Mouse (Mus musculus) CH12.LX (cell line): ENCODE data around the gene Gm10271. TPM values are rescaled to one million over a fixed set of nuclear protein-coding genes. Genes with fewer than 3 reads are reported as not detected.

ENCODE experiments used
- DNase-seq: peaks from one replicate; pipeline ENCODE4 v3.0.0-alpha.2; 2013; ENCODE audit errors: extremely low read depth
- H3K27ac ChIP-seq: 2 replicates; pipeline ENCODE4 v1.5.1; 2012; ENCODE audit warnings: low read depth, mild to moderate bottlenecking, control low read depth, moderate library complexity; ENCODE audit not compliant: insufficient read depth
- H3K27me3 ChIP-seq: replicated peaks from 2 replicates; pipeline ENCODE3; 2012; ENCODE audit warnings: inconsistent platforms
- H3K36me3 ChIP-seq, 2 experiments: replicated peaks in 1 of 2; 2 replicates each; pipeline versions ENCODE3 to v1.6.1; 2012; ENCODE audit warnings: inconsistent platforms in 1 of 2, low read length in 1 of 2, mild to moderate bottlenecking in 1 of 2, mixed read lengths in 1 of 2, moderate library complexity in 1 of 2; ENCODE audit not compliant: control insufficient read depth in 1 of 2, insufficient read depth in 1 of 2
- H3K4me1 ChIP-seq, 2 experiments: 2 replicates each; pipeline ENCODE4 v1.6.1; 2012; ENCODE audit warnings: inconsistent platforms in 1 of 2, moderate library complexity in 1 of 2; ENCODE audit not compliant: insufficient read depth in 2 of 2, control insufficient read depth in 1 of 2
- H3K4me2 ChIP-seq: 2 replicates; pipeline ENCODE4 v1.6.1; 2012; ENCODE audit warnings: low read depth, mild to moderate bottlenecking, control low read depth; ENCODE audit not compliant: poor library complexity, insufficient read depth, severe bottlenecking
- H3K4me3 ChIP-seq, 3 experiments: fragments of 150-350 bp in 1 of 3; sonication (generic) in 1 of 3; replicated peaks in 1 of 3; 2 replicates each; pipeline versions ENCODE3 to v1.5.1; 2011 to 2012; ENCODE audit warnings: low read depth in 2 of 3, low read length in 2 of 3, mild to moderate bottlenecking in 2 of 3, moderate library complexity in 2 of 3, control low read depth in 1 of 3, improper control_type of control experiment in 1 of 3, inconsistent platforms in 1 of 3, mixed read lengths in 1 of 3; ENCODE audit not compliant: poor library complexity in 1 of 3
- H3K79me2 ChIP-seq: replicated peaks from 2 replicates; pipeline ENCODE4 v1.6.1; 2012; ENCODE audit warnings: mild to moderate bottlenecking, moderate library complexity; ENCODE audit not compliant: control insufficient read depth, poor library complexity, insufficient read depth, severe bottlenecking; ENCODE audit errors: extremely low read depth
- H3K9ac ChIP-seq: 2 replicates; pipeline ENCODE4 v1.6.1; 2012; ENCODE audit warnings: low read depth, mild to moderate bottlenecking, control low read depth, moderate library complexity; ENCODE audit not compliant: insufficient read depth
- H3K9me3 ChIP-seq: replicated peaks from 2 replicates; pipeline ENCODE3; 2012; ENCODE audit warnings: low read length, inconsistent platforms, mixed read lengths
- BHLHE40 ChIP-seq: IDR thresholded peaks from 2 replicates; pipeline ENCODE4 v1.6.1; 2011; ENCODE audit warnings: mild to moderate bottlenecking, low read depth, low read length, improper control_type of control experiment
- CHD1 ChIP-seq: IDR thresholded peaks from 2 replicates; pipeline ENCODE4 v1.6.1; 2012; ENCODE audit warnings: low read depth, low read length, improper control_type of control experiment, inconsistent platforms
- CTCF ChIP-seq, 2 experiments: IDR thresholded peaks in 1 of 2; conservative IDR thresholded peaks in 1 of 2; 2 replicates each; pipeline ENCODE4 v1.5.1; 2011 to 2012; ENCODE audit warnings: low read depth in 2 of 2, low read length in 2 of 2, improper control_type of control experiment in 1 of 2, inconsistent platforms in 1 of 2, mild to moderate bottlenecking in 1 of 2, moderate library complexity in 1 of 2
- E2F4 ChIP-seq: IDR thresholded peaks from 2 replicates; pipeline ENCODE4 v1.6.1; 2011; ENCODE audit warnings: low read depth, low read length, improper control_type of control experiment; ENCODE audit not compliant: insufficient replicate concordance
- EP300 ChIP-seq: IDR thresholded peaks from 2 replicates; pipeline ENCODE4 v1.6.1; 2011; ENCODE audit warnings: low read length, improper control_type of control experiment
- GABPA ChIP-seq: IDR thresholded peaks from 2 replicates; pipeline ENCODE4 v1.6.1; 2012; ENCODE audit warnings: low read depth, low read length, improper control_type of control experiment, inconsistent platforms; ENCODE audit not compliant: insufficient replicate concordance
- HCFC1 ChIP-seq: IDR thresholded peaks from 2 replicates; pipeline ENCODE4 v1.6.1; 2012; ENCODE audit warnings: low read depth, mild to moderate bottlenecking, inconsistent platforms, low read length, improper control_type of control experiment
- IRF4 ChIP-seq: IDR thresholded peaks from 2 replicates; pipeline ENCODE4 v1.6.1; 2014; ENCODE audit warnings: low read depth, mild to moderate bottlenecking, inconsistent platforms, low read length, improper control_type of control experiment
- MAFK ChIP-seq: IDR thresholded peaks from 2 replicates; pipeline ENCODE4 v1.6.1; 2011; ENCODE audit warnings: low read length, improper control_type of control experiment; ENCODE audit not compliant: insufficient replicate concordance
- MAX ChIP-seq: IDR thresholded peaks from 2 replicates; pipeline ENCODE4 v1.6.1; 2011; ENCODE audit warnings: low read length, improper control_type of control experiment
- MAZ ChIP-seq: IDR thresholded peaks from 2 replicates; pipeline ENCODE4 v1.6.1; 2012; ENCODE audit warnings: low read depth, mild to moderate bottlenecking, inconsistent platforms, low read length, improper control_type of control experiment, moderate library complexity
- MXI1 ChIP-seq: IDR thresholded peaks from 2 replicates; pipeline ENCODE4 v1.6.1; 2011; ENCODE audit warnings: mild to moderate bottlenecking, low read depth, low read length, improper control_type of control experiment
- NELFE ChIP-seq: IDR thresholded peaks from 2 replicates; pipeline ENCODE4 v1.6.1; 2011; ENCODE audit warnings: low read depth, low read length, improper control_type of control experiment
- NRF1 ChIP-seq: IDR thresholded peaks from 2 replicates; pipeline ENCODE4 v1.6.1; 2014; ENCODE audit warnings: low read depth, mild to moderate bottlenecking, inconsistent platforms, low read length, improper control_type of control experiment, moderate library complexity
- PAX5 ChIP-seq: IDR thresholded peaks from 2 replicates; pipeline ENCODE4 v1.6.1; 2012; ENCODE audit warnings: low read length, inconsistent platforms, mixed read lengths
- POLR2A ChIP-seq: IDR thresholded peaks from 2 replicates; pipeline ENCODE4 v1.6.1; 2011; ENCODE audit warnings: low read depth, mild to moderate bottlenecking, improper control_type of control experiment, low read length
- POLR2AphosphoS2 ChIP-seq: IDR thresholded peaks from 2 replicates; pipeline ENCODE4 v1.6.1; 2011; ENCODE audit warnings: low read depth, low read length, improper control_type of control experiment
- RCOR1 ChIP-seq: conservative IDR thresholded peaks from 2 replicates; pipeline ENCODE4 v1.6.1; 2012; ENCODE audit warnings: low read depth, mild to moderate bottlenecking, inconsistent platforms, low read length, improper control_type of control experiment
- SIN3A ChIP-seq: IDR thresholded peaks from 2 replicates; pipeline ENCODE4 v1.6.1; 2012; ENCODE audit warnings: low read length, improper control_type of control experiment, inconsistent platforms
- SMC3 ChIP-seq: IDR thresholded peaks from 2 replicates; pipeline ENCODE4 v1.6.1; 2011; ENCODE audit warnings: low read depth, low read length, improper control_type of control experiment
- TBP ChIP-seq: conservative IDR thresholded peaks from 2 replicates; pipeline ENCODE4 v1.6.1; 2011; ENCODE audit warnings: low read depth, low read length, improper control_type of control experiment
- TCF12 ChIP-seq: IDR thresholded peaks from 2 replicates; pipeline ENCODE4 v1.6.1; 2014; ENCODE audit warnings: low read depth, mild to moderate bottlenecking, inconsistent platforms, low read length, improper control_type of control experiment
- UBTF ChIP-seq: IDR thresholded peaks from 2 replicates; pipeline ENCODE4 v1.6.1; 2012; ENCODE audit warnings: low read depth, mild to moderate bottlenecking, inconsistent platforms, low read length, improper control_type of control experiment, moderate library complexity
- USF1 ChIP-seq: IDR thresholded peaks from 2 replicates; pipeline ENCODE4 v1.6.1; 2014; ENCODE audit warnings: low read depth, mild to moderate bottlenecking, inconsistent platforms, low read length, improper control_type of control experiment
- USF2 ChIP-seq: conservative IDR thresholded peaks from 2 replicates; pipeline ENCODE4 v1.6.1; 2011; ENCODE audit warnings: low read depth, low read length, improper control_type of control experiment
- ZKSCAN1 ChIP-seq: IDR thresholded peaks from 2 replicates; pipeline ENCODE4 v1.6.1; 2012; ENCODE audit warnings: low read depth, inconsistent platforms, low read length, improper control_type of control experiment, borderline replicate concordance
- ZNF384 ChIP-seq: IDR thresholded peaks from 2 replicates; pipeline ENCODE4 v1.6.1; 2012; ENCODE audit warnings: low read depth, low read length, improper control_type of control experiment, inconsistent platforms
- dilution Hi-C: fragments of 300-500 bp; cut with MboI; formaldehyde crosslinking; loops from 2 replicates; pipeline ENCODE4 v1.14.3; 2020; ENCODE audit warnings: low sequenced_read_pairs; ENCODE audit not compliant: extremely low pct_unique_long_range_greater_than_20kb, extremely low pct_ligation_motif_present
- in situ Hi-C: fragments of 300-500 bp; cut with MboI; formaldehyde crosslinking; loops from 3 replicates; pipeline ENCODE4 v1.14.3; 2019; ENCODE audit warnings: low sequenced_read_pairs, low pct_ligation_motif_present, low pct_unique_long_range_greater_than_20kb, mixed read lengths
- polyA plus RNA-seq: library from polyadenylated mRNA; unstranded; fragments of >175 nt; gene quantifications from 2 replicates; pipeline ENCODE4 v1.2.1, GENCODE M21; 2012; ENCODE audit warnings: low read depth; ENCODE audit not compliant: insufficient read length
- total RNA-seq, 2 experiments: library from RNA; depleted of rRNA; stranded (reverse); fragments of 300-350 nt in 1 of 2; fragments of >200 nt in 1 of 2; gene quantifications; 2 replicates each; pipeline ENCODE4 v1.2.3; 2012 to 2014

Gene Gm10271
- total and polyA plus RNA-seq, 3 experiments, result not detected

DNA sequence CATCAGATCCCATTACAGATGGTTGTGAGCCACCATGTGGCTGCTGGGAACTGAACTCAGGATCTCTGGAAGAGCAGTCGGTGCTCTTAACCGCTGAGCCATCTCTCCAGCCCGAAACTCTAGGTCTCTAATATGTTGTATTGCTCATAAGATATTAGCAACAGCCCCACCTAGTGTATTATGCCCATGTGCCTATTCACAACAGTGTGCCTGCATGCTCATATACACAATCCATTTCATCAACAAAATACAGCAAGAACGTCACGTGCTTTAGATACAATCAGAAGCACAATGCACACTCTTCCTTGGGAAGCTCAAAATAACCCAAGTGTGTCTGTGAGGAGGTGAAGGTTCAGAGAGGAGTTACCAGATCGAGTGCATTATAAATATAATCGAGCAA, 38.6 kb downstream of the Gm10271 start:
- Histone ChIP-seq H3K4me3 (no peak overlapping the region), H3K4me1 (peaks cover 0 to 23% of the 10 kb centered on the region in 2 experiments; a peak in 2 of 4 replicates), H3K9me3 (no peaks in the 10 kb centered on the region), H3K79me2 (no peaks in the 10 kb centered on the region), H3K4me2 (no peak overlapping the region), H3K27me3 (no peaks in the 10 kb centered on the region), H3K27ac (no peak overlapping the region), H3K36me3 (peaks cover 10 to 56% of the 10 kb centered on the region in 2 experiments), H3K9ac (no peak overlapping the region)
- in situ Hi-C loops (loop anchor here (25.0 kb wide), 1 partner anchor 279 kb away; the partner anchor contains the start of gene Yeats4), dilution Hi-C loops (no loop called here)
- DNase-seq, result no peak
- no peak for TF ChIP-seq POLR2AphosphoS2
- no peak for TF ChIP-seq MAZ
- TF ChIP-seq MXI1, result no peak
- no peak for TF ChIP-seq MAFK
- no peak for TF ChIP-seq ZNF384
- TF ChIP-seq SIN3A, result no peak
- TF ChIP-seq NELFE, result no peak
- TF ChIP-seq CHD1, result no peak
- TF ChIP-seq NRF1, result no peak
- no peak for TF ChIP-seq CTCF (conservative IDR thresholded peaks at IDR 0.05 in 1 of 2, IDR thresholded peaks at IDR 0.05 in 1 of 2; ENCODE audit: low read depth in 2 of 2, low read length in 2 of 2)
- no peak for TF ChIP-seq HCFC1
- no peak for TF ChIP-seq ZKSCAN1
- TF ChIP-seq E2F4, result no peak
- TF ChIP-seq GABPA, result no peak
- no peak for TF ChIP-seq RCOR1
- no peak for TF ChIP-seq SMC3
- TF ChIP-seq UBTF, result no peak
- TF ChIP-seq TCF12, result no peak
- no peak for TF ChIP-seq TBP
- TF ChIP-seq PAX5, result no peak

DNA sequence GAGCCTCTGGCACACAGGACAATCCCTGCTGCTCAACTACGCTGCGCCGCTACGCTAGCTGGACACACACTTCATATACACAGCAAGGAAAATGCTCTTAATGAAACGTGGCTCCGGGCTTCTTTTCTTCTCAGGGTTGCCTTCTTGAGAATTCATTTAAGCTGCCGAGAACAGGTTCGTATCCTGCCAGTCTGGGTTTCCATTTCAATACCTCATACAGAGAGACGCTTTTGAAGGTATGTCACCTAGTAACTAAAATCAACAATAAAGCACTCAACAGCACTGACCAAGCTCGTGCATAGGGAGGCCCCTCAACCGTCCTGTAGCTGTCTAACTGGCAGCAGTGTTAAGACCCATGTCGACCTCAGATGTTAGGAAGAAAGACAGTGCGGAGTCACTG, 40.0 kb downstream of the Gm10271 start:
- Histone ChIP-seq H3K27ac (no peak overlapping the region), H3K36me3 (peaks cover 7 to 52% of the 10 kb centered on the region in 2 experiments), H3K9me3 (no peaks in the 10 kb centered on the region), H3K9ac (no peak overlapping the region), H3K4me3 (no peak overlapping the region), H3K27me3 (no peaks in the 10 kb centered on the region), H3K4me2 (no peak overlapping the region), H3K79me2 (no peaks in the 10 kb centered on the region), H3K4me1 (peaks cover 0 to 23% of the 10 kb centered on the region in 2 experiments; a peak in 2 of 4 replicates)
- TF ChIP-seq BHLHE40 (no peak), CTCF (conservative IDR thresholded peaks at IDR 0.05 in 1 of 2, IDR thresholded peaks at IDR 0.05 in 1 of 2; ENCODE audit: low read depth in 2 of 2, low read length in 2 of 2) (no peak), GABPA (no peak), MAX (no peak), IRF4 (no peak), RCOR1 (no peak), UBTF (no peak), MXI1 (no peak), ZNF384 (no peak), SIN3A (no peak), USF1 (no peak), EP300 (no peak), POLR2A (no peak), TCF12 (no peak), USF2 (no peak)
- in situ Hi-C loops (loop anchor here (25.0 kb wide), 1 partner anchor 280 kb away; the partner anchor contains the start of gene Yeats4), dilution Hi-C loops (no loop called here)
- DNase-seq, result no peak
